Mouse (Mus musculus) liver, postnatal 0 days (tissue): ENCODE measurements around the gene Ctla4. TPM values are rescaled to one million over a fixed set of nuclear protein-coding genes. Genes with fewer than 3 reads are reported as not detected.

Experiments used
- ATAC-seq: fragments of 200-750 bp; cut with Nextera tagmentation; 2 replicates; pipeline ENCODE4 v1.8.0; 2017; ENCODE audit warnings: mild to moderate bottlenecking, moderate library complexity
- DNase-seq: peaks from one replicate; pipeline ENCODE4 v3.0.0-alpha.2; 2016
- H3K27ac ChIP-seq: fragments of 300-500 bp; sonication (generic); 2 replicates; pipeline ENCODE4 v1.5.1; 2014; ENCODE audit warnings: antibody characterized with exemption, moderate library complexity, mild to moderate bottlenecking, low read depth
- H3K27me3 ChIP-seq: fragments of 300-500 bp; sonication (generic); 2 replicates; pipeline ENCODE4 v1.6.1; 2014; ENCODE audit warnings: low read length, control low read depth, mixed read lengths; ENCODE audit not compliant: insufficient read depth
- H3K36me3 ChIP-seq: fragments of 300-500 bp; sonication (generic); replicated peaks from 2 replicates; pipeline ENCODE4 v1.6.1; 2014; ENCODE audit warnings: mild to moderate bottlenecking, control low read depth, low read length, moderate library complexity, mixed read lengths; ENCODE audit not compliant: insufficient read depth
- H3K4me1 ChIP-seq: fragments of 300-500 bp; sonication (generic); 2 replicates; pipeline ENCODE4 v1.6.1; 2014; ENCODE audit warnings: antibody characterized with exemption, mild to moderate bottlenecking, control low read depth; ENCODE audit not compliant: insufficient read depth
- H3K4me2 ChIP-seq: fragments of 300-500 bp; sonication (generic); 2 replicates; pipeline ENCODE4 v1.6.1; 2014; ENCODE audit warnings: low read depth, mild to moderate bottlenecking, low read length, moderate library complexity, mixed read lengths
- H3K4me3 ChIP-seq: fragments of 300-500 bp; sonication (generic); 2 replicates; pipeline ENCODE4 v1.5.1; 2014; ENCODE audit warnings: low read depth, low read length
- H3K9ac ChIP-seq: fragments of 300-500 bp; sonication (generic); replicated peaks from 2 replicates; pipeline ENCODE4 v1.6.1; 2014; ENCODE audit warnings: mild to moderate bottlenecking, moderate library complexity
- H3K9me3 ChIP-seq: fragments of 300-500 bp; sonication (generic); 2 replicates; pipeline ENCODE4 v1.6.1; 2016; ENCODE audit warnings: mild to moderate bottlenecking, control low read depth, low read length, mixed read lengths
- CTCF ChIP-seq: sonication (generic); IDR thresholded peaks from 2 replicates; pipeline ENCODE4 v1.5.1; 2016; ENCODE audit warnings: antibody characterized with exemption, low read depth
- EP300 ChIP-seq: IDR thresholded peaks from 2 replicates; pipeline ENCODE4 v1.6.1; 2016; ENCODE audit warnings: antibody characterized with exemption, low read depth, mild to moderate bottlenecking
- WGBS: fragments of 180-500 bp; shearing (Covaris S2); extraction: QIAGEN DNeasy Blood & Tissue Kit; methylation state at CpG from one replicate; pipeline ENCODE4 v1.1.7; 2014; ENCODE audit not compliant: insufficient replicate concordance; 5-methylcytosine and 5-hydroxymethylcytosine counted together
- polyA plus RNA-seq: library from polyadenylated mRNA; unstranded; fragments of >200 nt; fragmentation: Nextera tagmentation; extraction: Ambion mirVana; gene quantifications from 2 replicates; pipeline ENCODE4 v1.2.1, GENCODE M21; 2015

The Ctla4 gene
- not detected in 2 replicates for polyA plus RNA-seq

- Histone ChIP-seq H3K4me2 (no peak within 1 kb of the TSS), H3K9me3 (no peaks in the 10 kb centered on the region), H3K27ac (no peak within 1 kb of the TSS), H3K27me3 (no peaks in the 10 kb centered on the region), H3K36me3 (no peaks in the 10 kb centered on the region), H3K4me3 (no peak within 1 kb of the TSS), H3K4me1 (no peaks in the 10 kb centered on the region), H3K9ac (no peak within 1 kb of the TSS)
- DNase-seq (no peak), ATAC-seq (no peak)
- TF ChIP-seq CTCF (no peak), EP300 (no peak)
- 78% methylated on average over 7 of the region's 7 CpGs for WGBS
Measured at GRCm38 (mm10) chr1:60886981-60887380, at the start of gene Ctla4. Ctla4 (plus strand) TSS chr1:60887000.

GRCm38 (mm10) chr1:60839161-60839560 lies 47.6 kb upstream of the Ctla4 start:
- H3K9ac ChIP-seq, result no peak overlapping the region
- no peaks in the 10 kb centered on the region for H3K9me3 ChIP-seq
- WGBS, result 73% methylated on average over 1 of the region's 1 CpGs
- no peaks in the 10 kb centered on the region for H3K36me3 ChIP-seq
- no peaks in the 10 kb centered on the region for H3K4me1 ChIP-seq
- DNase-seq (no peak), ATAC-seq (no peak)
- H3K4me3 ChIP-seq, result no peak overlapping the region
- H3K27me3 ChIP-seq, result no peaks in the 10 kb centered on the region
- no peak overlapping the region for H3K4me2 ChIP-seq
- no peak overlapping the region for H3K27ac ChIP-seq
- no peak for TF ChIP-seq EP300
- TF ChIP-seq CTCF, result no peak

GRCm38 (mm10) chr1:60845318-60846060 lies 41.3 kb upstream of the Ctla4 start:
- TF ChIP-seq EP300, result no peak
- no peak for TF ChIP-seq CTCF
- Histone ChIP-seq H3K27me3 (no peaks in the 10 kb centered on the region), H3K36me3 (no peaks in the 10 kb centered on the region), H3K4me2 (no peak overlapping the region), H3K9me3 (no peaks in the 10 kb centered on the region), H3K4me1 (no peaks in the 10 kb centered on the region), H3K27ac (0 out of 2 replicates have a peak overlapping the region, but pooled peaks have one; percentile 65), H3K9ac (no peak overlapping the region), H3K4me3 (no peak overlapping the region)
- DNase-seq (no peak), ATAC-seq (no peak)
- 78% methylated on average over 7 of the region's 7 CpGs for WGBS

- Histone ChIP-seq H3K9me3 (no peaks in the 10 kb centered on the region), H3K4me1 (no peaks in the 10 kb centered on the region), H3K4me2 (no peak overlapping the region), H3K27me3 (no peaks in the 10 kb centered on the region), H3K9ac (no peak overlapping the region), H3K27ac (peak overlapping the region; percentile 65), H3K36me3 (no peaks in the 10 kb centered on the region), H3K4me3 (no peak overlapping the region)
- DNase-seq (peak; percentile 44), ATAC-seq (peak; percentile 95)
- TF ChIP-seq EP300 (peak; percentile 39; the same call in 1 of the 2 replicates), CTCF (no peak)
- 60% methylated on average over 4 of the region's 4 CpGs for WGBS
Measured at GRCm38 (mm10) chr1:60846616-60847275, 40.1 kb upstream of the Ctla4 start.

DNA sequence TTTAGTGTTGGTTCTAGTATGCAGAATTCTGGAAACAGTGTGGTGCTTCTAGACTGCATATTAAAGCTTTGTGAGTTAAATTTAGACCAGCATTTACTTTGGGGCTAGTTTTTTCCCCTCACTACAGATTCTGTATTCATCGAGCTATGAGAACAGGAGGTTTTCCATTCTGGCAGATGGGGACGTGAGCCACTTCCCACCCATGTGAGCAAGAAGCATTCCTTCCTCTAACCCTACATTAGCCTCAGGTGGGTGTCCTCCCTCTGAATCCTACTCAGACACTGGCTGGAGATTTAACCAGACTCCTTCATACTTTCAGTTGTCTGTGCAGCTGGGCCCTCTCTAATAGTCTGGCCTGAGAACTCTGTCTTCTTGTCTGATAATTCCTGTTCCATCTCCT lies 37.7 kb upstream of the Ctla4 start:
- H3K9me3 ChIP-seq, result no peaks in the 10 kb centered on the region
- TF ChIP-seq CTCF, result no peak
- no peak for TF ChIP-seq EP300
- H3K27ac ChIP-seq, result no peak overlapping the region
- H3K36me3 ChIP-seq, result no peaks in the 10 kb centered on the region
- ATAC-seq, result no peak
- H3K9ac ChIP-seq, result no peak overlapping the region
- DNase-seq, result no peak
- H3K4me1 ChIP-seq, result peaks cover 12% of the 10 kb centered on the region
- H3K4me2 ChIP-seq, result no peak overlapping the region
- H3K4me3 ChIP-seq, result no peak overlapping the region
- 81% methylated on average over 2 of the region's 2 CpGs for WGBS
- H3K27me3 ChIP-seq, result no peaks in the 10 kb centered on the region

DNA sequence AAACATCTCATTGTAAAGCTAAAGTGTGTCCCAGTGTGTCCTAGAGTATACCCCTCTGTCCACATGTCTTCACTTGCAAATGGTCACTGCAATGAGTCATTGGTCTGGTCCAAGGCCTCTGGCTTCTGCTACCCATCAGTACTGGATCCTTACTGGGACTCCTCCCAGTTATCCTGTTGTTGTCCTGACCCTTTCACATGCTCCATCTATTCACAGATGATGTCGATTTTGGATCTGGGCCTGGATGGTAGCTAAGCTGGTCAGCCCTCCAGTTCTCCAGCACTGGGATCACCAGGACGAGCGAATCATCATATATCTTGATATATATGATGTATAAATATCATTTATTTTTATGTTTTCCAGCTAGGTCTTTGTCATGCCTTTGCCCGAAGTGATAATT lies 37.0 kb upstream of the Ctla4 start:
- H3K4me2 ChIP-seq, result no peak overlapping the region
- H3K27me3 ChIP-seq, result no peaks in the 10 kb centered on the region
- 78% methylated on average over 4 of the region's 4 CpGs for WGBS
- H3K36me3 ChIP-seq, result no peaks in the 10 kb centered on the region
- no peaks in the 10 kb centered on the region for H3K9me3 ChIP-seq
- H3K4me1 ChIP-seq, result peaks cover 12% of the 10 kb centered on the region
- DNase-seq (no peak), ATAC-seq (no peak)
- no peak overlapping the region for H3K4me3 ChIP-seq
- no peak overlapping the region for H3K9ac ChIP-seq
- TF ChIP-seq EP300 (no peak), CTCF (no peak)
- no peak overlapping the region for H3K27ac ChIP-seq
